Mouse (Mus musculus) intestine, embryonic 16.5 days (tissue): ENCODE measurements at regions not wholly inside any gene's neighbourhood (a gene's known extent, or its start where the extent isn't known, plus 50 kb on each side); places are given as distances from the start of the nearest gene placed in this dataset.
"Not testable (repeated sequence)": the region's sequence is repeated elsewhere in the genome, so short reads cannot be mapped to it uniquely, and the experiment has no call there.

Experiments
- ATAC-seq: fragments of 200-750 bp; cut with Nextera tagmentation; 2 replicates; pipeline ENCODE4 v1.8.0; 2017; ENCODE audit warnings: moderate TSS enrichment, moderate library complexity
- H3K27ac ChIP-seq: fragments of 300-500 bp; sonication (generic); 2 replicates; pipeline ENCODE4 v1.5.1; 2014; ENCODE audit warnings: mild to moderate bottlenecking, low read length
- H3K27me3 ChIP-seq: fragments of 300-500 bp; sonication (generic); replicated peaks from 2 replicates; pipeline ENCODE4 v1.6.1; 2014; ENCODE audit warnings: low read length, control low read depth, mixed read lengths; ENCODE audit not compliant: control insufficient read depth, insufficient read depth
- H3K36me3 ChIP-seq: fragments of 300-500 bp; sonication (generic); 2 replicates; pipeline ENCODE4 v1.6.1; 2014; ENCODE audit warnings: low read length, control low read depth; ENCODE audit not compliant: control insufficient read depth, insufficient read depth
- H3K4me1 ChIP-seq: fragments of 300-500 bp; sonication (generic); 2 replicates; pipeline ENCODE4 v1.6.1; 2014; ENCODE audit warnings: low read length, control low read depth, mixed read lengths; ENCODE audit not compliant: control insufficient read depth, insufficient read depth
- H3K4me2 ChIP-seq: fragments of 300-500 bp; sonication (generic); 2 replicates; pipeline ENCODE4 v1.6.1; 2014; ENCODE audit warnings: low read depth, low read length, control low read depth
- H3K4me3 ChIP-seq: fragments of 300-500 bp; sonication (generic); 2 replicates; pipeline ENCODE4 v1.5.1; 2014; ENCODE audit warnings: mild to moderate bottlenecking, low read length
- H3K9ac ChIP-seq: fragments of 300-500 bp; sonication (generic); 2 replicates; pipeline ENCODE4 v1.6.1; 2014; ENCODE audit warnings: low read depth, low read length
- H3K9me3 ChIP-seq: fragments of 300-500 bp; sonication (generic); 2 replicates; pipeline ENCODE4 v1.6.1; 2016; ENCODE audit warnings: low read length, control low read depth; ENCODE audit not compliant: control insufficient read depth
- WGBS: fragments of 180-500 bp; shearing (Covaris S2); extraction: QIAGEN DNeasy Blood & Tissue Kit; methylation state at CpG from one replicate; pipeline ENCODE4 v1.1.7; 2014; 5-methylcytosine and 5-hydroxymethylcytosine counted together

DNA sequence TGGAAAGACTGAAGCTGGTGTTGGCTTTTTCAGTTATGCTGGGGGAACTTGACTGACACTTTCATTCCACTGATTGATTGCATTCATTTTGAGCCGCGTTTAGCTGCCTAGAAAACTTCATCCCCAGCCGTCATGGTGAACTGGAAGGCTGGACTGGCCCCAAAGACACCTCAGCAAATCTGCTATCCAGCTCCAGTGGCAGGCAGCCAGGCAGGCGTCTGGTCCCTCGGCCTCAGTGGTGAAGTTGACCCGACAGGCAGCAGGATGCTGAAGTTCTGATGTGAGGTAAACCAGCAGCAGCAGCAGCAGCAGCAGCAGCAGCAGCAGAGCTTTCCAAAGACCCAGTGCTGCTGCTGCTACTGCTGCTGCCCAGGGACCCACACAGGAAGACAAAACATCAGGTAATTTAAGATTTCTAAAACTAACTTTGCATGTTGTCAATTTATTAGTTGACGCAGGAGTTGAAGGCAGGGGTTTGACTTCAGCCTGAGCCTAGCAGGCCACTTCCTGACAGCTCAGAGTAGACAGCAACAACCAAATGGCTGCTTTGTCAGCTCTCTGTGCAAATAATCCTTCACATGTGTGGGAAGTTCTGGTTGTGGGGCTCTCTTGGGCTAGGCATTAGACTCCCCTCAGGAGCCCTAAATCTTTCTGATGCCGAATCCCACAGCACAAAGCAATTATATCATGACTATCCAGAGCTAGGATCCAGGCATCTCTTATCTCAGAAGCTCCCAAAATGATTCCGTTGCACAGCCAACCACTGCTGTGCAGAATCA lies 200.4 kb upstream of the Nhs start:
- H3K4me3 ChIP-seq: no peak overlapping the region
- no peak overlapping the region for H3K4me2 ChIP-seq
- no peaks in the 10 kb centered on the region for H3K9me3 ChIP-seq
- WGBS: 43% methylated on average over 9 of the region's 9 CpGs
- H3K9ac ChIP-seq: no peak overlapping the region
- H3K36me3 ChIP-seq: no peaks in the 10 kb centered on the region
- H3K4me1 ChIP-seq: no peaks in the 10 kb centered on the region
- H3K27me3 ChIP-seq: 0 out of 2 replicates have a peak, but pooled peaks cover 2% of the 10 kb centered on the region
- no peak for ATAC-seq
- no peak overlapping the region for H3K27ac ChIP-seq

DNA sequence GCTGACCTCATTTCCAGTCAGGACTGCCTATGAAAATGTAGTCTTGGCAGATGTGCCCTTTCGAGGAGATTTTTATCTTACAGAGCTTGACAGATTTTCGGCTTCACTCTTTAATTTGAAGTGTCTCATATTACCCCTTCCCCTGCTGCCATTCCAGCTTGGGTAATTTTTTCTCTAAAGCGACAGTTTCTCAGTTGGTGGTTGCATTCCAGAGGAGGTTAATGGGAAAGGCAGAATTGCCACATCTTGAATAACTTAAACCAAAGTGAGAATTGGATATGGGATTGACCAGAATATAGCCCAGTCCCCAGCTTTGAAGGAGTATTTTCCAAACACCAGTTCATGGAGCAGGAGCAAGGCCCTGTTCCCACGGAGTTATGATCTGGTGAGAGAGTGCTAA lies 188.8 kb upstream of the Nhs start:
- Histone ChIP-seq H3K4me2 (no peak overlapping the region), H3K4me3 (no peak overlapping the region), H3K27me3 (no peaks in the 10 kb centered on the region), H3K9ac (no peak overlapping the region), H3K27ac (no peak overlapping the region), H3K9me3 (no peaks in the 10 kb centered on the region), H3K36me3 (no peaks in the 10 kb centered on the region), H3K4me1 (no peaks in the 10 kb centered on the region)
- no peak for ATAC-seq
- 42% methylated on average over 4 of the region's 4 CpGs for WGBS

DNA sequence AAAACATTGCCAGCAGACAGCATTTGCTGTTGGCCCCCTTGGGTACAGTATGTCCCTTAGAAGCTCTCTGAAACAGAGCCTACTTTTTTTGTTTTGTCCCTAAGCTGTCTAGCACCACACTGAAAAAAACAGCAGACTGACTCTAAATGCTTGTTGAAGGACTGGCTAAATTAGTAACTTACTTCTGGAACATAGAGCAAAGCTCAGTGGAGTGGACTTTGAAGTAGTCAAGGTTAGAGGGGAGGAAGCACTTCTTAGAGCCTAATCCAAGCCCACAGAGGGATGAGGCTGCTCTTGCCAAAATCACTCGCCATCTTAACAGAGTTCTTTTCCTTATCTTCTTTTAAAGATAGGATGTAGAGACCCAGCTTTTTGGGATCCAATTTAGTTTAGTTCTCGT lies 188.4 kb upstream of the Nhs start:
- no peak overlapping the region for H3K9ac ChIP-seq

DNA sequence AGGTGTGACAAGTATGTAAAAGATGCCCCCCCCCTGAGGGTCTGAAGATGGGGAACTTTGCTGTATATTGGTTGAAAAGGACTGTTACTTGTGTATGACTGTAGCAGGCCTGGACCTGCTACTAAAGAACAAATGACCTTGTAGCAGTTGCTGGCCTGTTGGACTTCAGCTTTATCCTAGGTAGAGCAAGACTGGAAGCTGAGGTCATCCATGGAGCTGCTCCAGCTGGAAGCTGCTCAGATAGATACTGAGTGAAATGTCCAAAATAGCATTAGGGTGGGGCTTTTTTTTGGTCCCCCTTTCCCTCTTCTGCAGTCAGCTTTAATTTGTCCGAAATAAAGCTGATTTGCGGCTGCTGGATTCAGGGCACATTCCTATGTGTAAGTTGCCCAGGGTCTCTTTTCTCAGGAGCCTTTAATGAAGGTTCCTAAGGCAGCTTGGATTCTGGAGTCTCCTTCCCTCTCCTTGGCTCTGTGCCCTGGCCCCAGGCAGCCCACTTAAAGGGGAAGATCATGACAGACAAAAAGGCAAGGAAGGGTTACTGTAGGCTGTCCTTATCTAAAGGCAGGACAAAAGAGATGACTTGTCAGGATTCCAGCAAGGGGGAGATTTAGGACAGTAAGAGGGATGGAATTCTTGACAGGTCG lies 186.1 kb upstream of the Nhs start:
- no peak overlapping the region for H3K4me2 ChIP-seq
- no peak overlapping the region for H3K9ac ChIP-seq
- ATAC-seq: no peak
- H3K9me3 ChIP-seq: no peaks in the 10 kb centered on the region
- no peaks in the 10 kb centered on the region for H3K4me1 ChIP-seq
- no peak overlapping the region for H3K4me3 ChIP-seq
- no peaks in the 10 kb centered on the region for H3K27me3 ChIP-seq
- no peaks in the 10 kb centered on the region for H3K36me3 ChIP-seq
- 68% methylated on average over 3 of the region's 3 CpGs for WGBS
- H3K27ac ChIP-seq: no peak overlapping the region

More for the DNA sequence above, 188.4 kb upstream of the Nhs start:
- Histone ChIP-seq H3K9me3 (no peaks in the 10 kb centered on the region), H3K4me1 (no peaks in the 10 kb centered on the region), H3K4me2 (no peak overlapping the region), H3K36me3 (no peaks in the 10 kb centered on the region), H3K4me3 (no peak overlapping the region), H3K27me3 (no peaks in the 10 kb centered on the region), H3K27ac (no peak overlapping the region)
- 46% methylated on average over 2 of the region's 2 CpGs for WGBS
- ATAC-seq: no peak

DNA sequence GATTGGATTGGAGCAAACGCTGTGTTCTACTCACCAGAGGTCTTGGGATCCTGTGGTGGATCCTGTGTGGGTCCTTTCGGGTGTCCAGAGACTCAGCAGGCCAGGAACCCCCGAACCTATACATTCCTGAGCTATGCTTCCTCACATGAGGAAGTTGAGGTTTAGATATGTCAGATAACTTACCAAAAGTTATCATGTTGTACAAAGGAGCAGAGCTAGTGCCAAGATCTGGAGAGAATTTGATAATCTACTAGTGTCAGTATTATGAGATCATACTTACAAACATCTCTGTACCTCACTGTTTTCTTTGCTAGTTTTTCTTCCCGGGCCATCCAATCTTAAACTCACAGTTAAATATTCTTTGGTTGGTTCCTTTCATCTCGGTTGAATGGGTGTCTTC lies 172.6 kb upstream of the Nhs start:
- ATAC-seq: no peak
- Histone ChIP-seq H3K4me2 (no peak overlapping the region), H3K36me3 (no peaks in the 10 kb centered on the region), H3K27ac (no peak overlapping the region), H3K9ac (no peak overlapping the region), H3K27me3 (no peaks in the 10 kb centered on the region), H3K4me1 (no peaks in the 10 kb centered on the region), H3K9me3 (no peaks in the 10 kb centered on the region), H3K4me3 (no peak overlapping the region)
- 87% methylated on average over 5 of the region's 5 CpGs for WGBS

DNA sequence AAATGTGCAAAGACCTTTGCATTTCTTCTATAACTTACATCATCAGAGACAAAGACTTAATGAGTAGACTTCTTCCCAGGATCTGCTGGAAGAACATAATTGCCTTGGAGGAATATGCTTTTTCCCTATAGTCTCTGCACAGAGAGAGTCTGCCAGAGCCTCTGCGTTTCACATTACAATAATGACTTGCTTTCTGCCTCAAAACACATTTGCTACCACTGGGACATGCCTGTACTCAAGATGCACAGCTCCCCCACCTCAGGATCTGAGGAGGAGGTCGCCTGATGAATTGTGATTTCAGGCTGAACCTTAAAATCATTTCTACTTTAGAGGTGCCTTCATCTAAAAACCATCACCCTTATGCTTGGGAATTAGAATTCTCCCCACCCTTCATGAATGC lies 148.1 kb upstream of the Nhs start:
- no peaks in the 10 kb centered on the region for H3K4me1 ChIP-seq
- 67% methylated on average over 2 of the region's 2 CpGs for WGBS
- H3K9me3 ChIP-seq: no peaks in the 10 kb centered on the region
- no peaks in the 10 kb centered on the region for H3K36me3 ChIP-seq
- no peaks in the 10 kb centered on the region for H3K27me3 ChIP-seq
- H3K4me3 ChIP-seq: no peak overlapping the region
- no peak overlapping the region for H3K9ac ChIP-seq
- ATAC-seq: no peak
- H3K27ac ChIP-seq: no peak overlapping the region
- no peak overlapping the region for H3K4me2 ChIP-seq

DNA sequence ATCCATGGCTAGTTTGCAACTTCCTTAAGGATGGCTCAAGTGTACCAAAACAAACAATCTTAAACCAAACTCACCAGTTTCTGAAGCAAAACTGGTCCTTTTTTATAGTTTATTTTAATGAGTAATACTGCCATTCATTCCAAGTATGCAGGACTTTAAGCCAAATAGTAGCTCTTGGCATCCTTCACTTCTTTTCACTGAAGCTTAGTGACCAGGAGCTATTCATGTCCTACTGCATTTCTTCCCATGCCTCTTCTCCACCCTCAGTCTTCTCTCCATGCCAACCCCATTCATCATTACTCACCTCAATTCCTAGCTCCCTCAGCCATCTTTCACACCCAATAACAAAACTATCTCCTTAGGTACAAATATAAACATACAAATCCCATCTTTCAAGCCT lies 144.6 kb upstream of the Nhs start:
- no peaks in the 10 kb centered on the region for H3K4me1 ChIP-seq
- no peak for ATAC-seq
- no peak overlapping the region for H3K4me3 ChIP-seq
- H3K27ac ChIP-seq: no peak overlapping the region
- H3K27me3 ChIP-seq: no peaks in the 10 kb centered on the region
- no peaks in the 10 kb centered on the region for H3K9me3 ChIP-seq
- H3K9ac ChIP-seq: no peak overlapping the region
- H3K36me3 ChIP-seq: no peaks in the 10 kb centered on the region
- no peak overlapping the region for H3K4me2 ChIP-seq

DNA sequence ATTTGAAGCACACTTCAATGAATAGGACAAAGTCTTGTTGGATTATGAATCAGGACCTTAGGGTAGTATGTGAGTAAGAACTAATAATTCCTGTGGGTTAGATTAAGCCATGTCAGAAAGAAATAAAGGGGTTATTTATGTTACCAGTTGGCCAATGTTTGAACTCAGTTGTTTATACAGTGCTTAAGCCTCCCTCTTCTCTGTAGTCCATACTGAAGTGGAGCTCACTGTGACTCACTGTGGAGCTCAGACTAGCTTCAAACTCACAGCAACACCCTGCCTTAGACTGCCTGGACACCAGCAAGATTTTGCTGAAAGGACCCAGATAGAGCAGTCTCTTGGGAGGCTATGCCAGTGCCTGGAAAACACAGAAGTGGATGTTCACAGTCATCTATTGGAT lies 143.3 kb upstream of the Nhs start:
- H3K4me3 ChIP-seq: no peak overlapping the region
- H3K4me1 ChIP-seq: no peaks in the 10 kb centered on the region
- no peak for ATAC-seq
- H3K27ac ChIP-seq: no peak overlapping the region
- no peaks in the 10 kb centered on the region for H3K9me3 ChIP-seq
- no peaks in the 10 kb centered on the region for H3K36me3 ChIP-seq
- no peak overlapping the region for H3K4me2 ChIP-seq
- no peak overlapping the region for H3K9ac ChIP-seq
- no peaks in the 10 kb centered on the region for H3K27me3 ChIP-seq

DNA sequence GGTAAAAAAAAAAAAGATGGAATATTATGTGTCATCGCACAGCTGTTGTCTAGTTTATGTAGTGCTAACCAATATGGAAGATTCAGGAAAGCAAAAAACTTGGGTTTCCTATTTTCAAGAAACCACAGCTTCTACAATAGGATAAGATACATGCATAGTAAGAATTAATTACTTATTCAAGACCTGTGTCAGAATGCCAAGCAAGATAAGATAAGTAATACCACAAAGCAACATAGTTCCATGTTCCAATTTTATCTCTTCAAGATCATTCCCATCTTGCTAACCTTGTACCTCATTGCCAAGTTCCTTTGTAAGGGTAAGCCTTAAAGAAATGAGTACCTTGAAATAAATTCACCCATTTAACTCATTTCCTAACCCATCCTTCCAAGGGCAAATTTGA lies 131.7 kb upstream of the Nhs start:
- 97% methylated on average over 1 of the region's 1 CpGs for WGBS
- H3K9ac ChIP-seq: no peak overlapping the region
- ATAC-seq: no peak
- H3K27ac ChIP-seq: no peak overlapping the region
- no peaks in the 10 kb centered on the region for H3K4me1 ChIP-seq
- no peak overlapping the region for H3K4me3 ChIP-seq
- H3K9me3 ChIP-seq: no peaks in the 10 kb centered on the region
- no peaks in the 10 kb centered on the region for H3K27me3 ChIP-seq
- no peaks in the 10 kb centered on the region for H3K36me3 ChIP-seq
- no peak overlapping the region for H3K4me2 ChIP-seq

DNA sequence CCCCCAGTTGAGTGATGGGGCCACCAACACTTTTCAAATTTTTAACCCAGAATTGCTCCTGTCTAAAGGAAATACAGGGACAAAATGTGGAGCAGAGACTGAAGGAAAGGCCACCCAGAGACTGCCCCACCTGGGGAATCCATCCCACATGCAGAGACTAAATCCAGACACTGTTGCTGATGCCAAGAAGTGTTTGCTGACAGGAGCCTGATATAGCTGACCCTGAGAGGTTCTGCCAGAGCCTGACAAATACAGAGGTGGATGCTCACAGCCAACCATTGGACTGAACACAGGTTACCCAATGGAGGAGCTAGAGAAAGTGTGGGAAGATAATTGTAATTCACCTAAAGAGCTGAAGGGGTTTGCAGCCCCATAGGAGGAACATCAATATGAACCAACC lies 126.6 kb upstream of the Nhs start:
- ATAC-seq, H3K27me3 ChIP-seq, H3K4me2 ChIP-seq, H3K9me3 ChIP-seq, H3K4me1 ChIP-seq, H3K4me3 ChIP-seq, H3K36me3 ChIP-seq, H3K9ac ChIP-seq, H3K27ac ChIP-seq: not testable (repeated sequence)
